Mouse (Mus musculus) thymus, adult 18-20 months (tissue): ENCODE measurements around the gene 1700024G13Rik.
"Not testable (repeated sequence)": the region's sequence is repeated elsewhere in the genome, so short reads cannot be mapped to it uniquely, and the experiment has no call there.

Experiments
- DNase-seq, 2 experiments: peaks; one replicate each; pipeline ENCODE4 v3.0.0; 2022; ENCODE audit warnings: mixed read lengths in 2 of 2

Gene 1700024G13Rik

GRCm38 (mm10) chr14:32388196-32388595 lies at the start of gene 1700024G13Rik:
1700024G13Rik (minus strand) TSS chr14:32388391.
- peak; percentile 5 to 7 for DNase-seq

GRCm38 (mm10) chr14:32437352-32437793 lies 49.2 kb upstream of the 1700024G13Rik start:
- DNase-seq = no peak

- no peak for DNase-seq
Observed at GRCm38 (mm10) chr14:32429030-32429602, 40.9 kb upstream of the 1700024G13Rik start.

GRCm38 (mm10) chr14:32423946-32424345 lies 35.8 kb upstream of the 1700024G13Rik start:
- no peak for DNase-seq

GRCm38 (mm10) chr14:32418747-32419146 lies 30.6 kb upstream of the 1700024G13Rik start:
- DNase-seq = no peak

- DNase-seq = no peak
Observed at GRCm38 (mm10) chr14:32412075-32412474, 23.9 kb upstream of the 1700024G13Rik start.

GRCm38 (mm10) chr14:32410084-32410483 lies 21.9 kb upstream of the 1700024G13Rik start:
- no peak for DNase-seq

- DNase-seq = not testable (repeated sequence)
Observed at GRCm38 (mm10) chr14:32405399-32405798, 17.2 kb upstream of the 1700024G13Rik start.

- DNase-seq = no peak
Observed at GRCm38 (mm10) chr14:32381619-32382018, 6.6 kb downstream of the 1700024G13Rik start.

GRCm38 (mm10) chr14:32381066-32381465 lies 7.1 kb downstream of the 1700024G13Rik start:
- DNase-seq = no peak

- DNase-seq = no peak
Observed at GRCm38 (mm10) chr14:32380099-32380480, 8.1 kb downstream of the 1700024G13Rik start.

- no peak for DNase-seq
Observed at GRCm38 (mm10) chr14:32379395-32380098, 8.6 kb downstream of the 1700024G13Rik start.

- no peak for DNase-seq
Observed at GRCm38 (mm10) chr14:32372510-32372909, 15.7 kb downstream of the 1700024G13Rik start.

GRCm38 (mm10) chr14:32369756-32370155 lies 18.4 kb downstream of the 1700024G13Rik start:
- DNase-seq = no peak

GRCm38 (mm10) chr14:32364359-32364758 lies 23.8 kb downstream of the 1700024G13Rik start:
- no peak for DNase-seq

- DNase-seq = not testable (repeated sequence)
Observed at GRCm38 (mm10) chr14:32351181-32351920, 36.8 kb downstream of the 1700024G13Rik start.

- no peak for DNase-seq
Observed at GRCm38 (mm10) chr14:32347307-32347706, 40.9 kb downstream of the 1700024G13Rik start.

GRCm38 (mm10) chr14:32344694-32345093 lies 43.5 kb downstream of the 1700024G13Rik start:
- no peak for DNase-seq

GRCm38 (mm10) chr14:32344176-32344575 lies 44.0 kb downstream of the 1700024G13Rik start:
- DNase-seq = no peak

- DNase-seq = no peak
Observed at GRCm38 (mm10) chr14:32341823-32342222, 46.4 kb downstream of the 1700024G13Rik start.

- DNase-seq = no peak
Observed at GRCm38 (mm10) chr14:32336547-32336946, 51.6 kb downstream of the 1700024G13Rik start.

GRCm38 (mm10) chr14:32336021-32336420 lies 52.2 kb downstream of the 1700024G13Rik start:
- DNase-seq = no peak
